Mouse (Mus musculus) limb, embryonic 11.5 days (tissue): ENCODE results near the gene Nfya. TPM values are rescaled to one million over a fixed set of nuclear protein-coding genes. Genes with fewer than 3 reads are reported as not detected.
A peak's percentile ranks its signal among the peaks of the same experiment; 100 is the strongest.

Experiments used
- ATAC-seq: fragments of 200-750 bp; cut with Nextera tagmentation; 2 replicates; pipeline ENCODE4 v1.8.0; 2017; ENCODE audit warnings: low read depth; ENCODE audit not compliant: insufficient number of reproducible peaks, low FRiP score, low TSS enrichment
- DNase-seq: peaks from one replicate; pipeline ENCODE4 v3.0.0-alpha.2; 2015; ENCODE audit warnings: low spot score
- H3K27ac ChIP-seq: fragments of 300-500 bp; sonication (generic); replicated peaks from 2 replicates; pipeline ENCODE4 v1.5.1; 2014; ENCODE audit warnings: low read depth, mild to moderate bottlenecking, low read length
- H3K27me3 ChIP-seq: fragments of 300-500 bp; sonication (generic); 2 replicates; pipeline ENCODE4 v1.6.1; 2014; ENCODE audit warnings: mild to moderate bottlenecking, low read length, mixed read lengths; ENCODE audit not compliant: control insufficient read depth, insufficient read depth
- H3K36me3 ChIP-seq: fragments of 300-500 bp; sonication (generic); 2 replicates; pipeline ENCODE4 v1.6.1; 2014; ENCODE audit warnings: mild to moderate bottlenecking, low read length, moderate library complexity, mixed read lengths; ENCODE audit not compliant: control insufficient read depth, insufficient read depth
- H3K4me1 ChIP-seq: fragments of 300-500 bp; sonication (generic); 2 replicates; pipeline ENCODE4 v1.6.1; 2014; ENCODE audit warnings: low read length, mixed read lengths; ENCODE audit not compliant: control insufficient read depth, insufficient read depth
- H3K4me2 ChIP-seq: fragments of 300-500 bp; sonication (generic); 2 replicates; pipeline ENCODE4 v1.6.1; 2014; ENCODE audit warnings: low read depth, mild to moderate bottlenecking, moderate library complexity; ENCODE audit not compliant: severe bottlenecking
- H3K4me3 ChIP-seq: fragments of 300-500 bp; sonication (generic); 2 replicates; pipeline ENCODE4 v1.5.1; 2014; ENCODE audit warnings: low read depth, low read length
- H3K9ac ChIP-seq: fragments of 300-500 bp; sonication (generic); 2 replicates; pipeline ENCODE4 v1.6.1; 2014; ENCODE audit warnings: mild to moderate bottlenecking, low read length
- H3K9me3 ChIP-seq: fragments of 300-500 bp; sonication (generic); 2 replicates; pipeline ENCODE4 v1.6.1; 2016; ENCODE audit warnings: low read length; ENCODE audit not compliant: control insufficient read depth
- WGBS: fragments of 180-500 bp; shearing (Covaris S2); extraction: QIAGEN DNeasy Blood & Tissue Kit; methylation state at CpG from one replicate; pipeline ENCODE4 v1.1.7; 2014; 5-methylcytosine and 5-hydroxymethylcytosine counted together
- polyA plus RNA-seq: library from polyadenylated mRNA; unstranded; fragments of >200 nt; fragmentation: Nextera tagmentation; extraction: Ambion mirVana; gene quantifications from 2 replicates; pipeline ENCODE4 v1.2.1, GENCODE M21; 2014

Gene Nfya
- polyA plus RNA-seq, 1 experiment from 2014 or later: 31.2 TPM

- H3K36me3 ChIP-seq: no peaks in the 10 kb centered on the region
- ATAC-seq (no peak), DNase-seq (no peak)
- WGBS: 89% methylated on average over 13 of the region's 13 CpGs
- no peaks in the 10 kb centered on the region for H3K4me1 ChIP-seq
- no peaks in the 10 kb centered on the region for H3K9me3 ChIP-seq
- H3K9ac ChIP-seq: no peak overlapping the region
- no peak overlapping the region for H3K4me3 ChIP-seq
- no peak overlapping the region for H3K4me2 ChIP-seq
- H3K27me3 ChIP-seq: no peaks in the 10 kb centered on the region
- no peak overlapping the region for H3K27ac ChIP-seq
These were observed 41.1 kb upstream of the Nfya start for GRCm38 (mm10) chr17:48450666-48451352.

- no peaks in the 10 kb centered on the region for H3K36me3 ChIP-seq
- 85% methylated on average over 8 of the region's 8 CpGs for WGBS
- no peaks in the 10 kb centered on the region for H3K9me3 ChIP-seq
- no peak overlapping the region for H3K4me2 ChIP-seq
- no peaks in the 10 kb centered on the region for H3K27me3 ChIP-seq
- ATAC-seq (no peak), DNase-seq (no peak)
- H3K9ac ChIP-seq: no peak overlapping the region
- H3K4me1 ChIP-seq: no peaks in the 10 kb centered on the region
- no peak overlapping the region for H3K27ac ChIP-seq
- H3K4me3 ChIP-seq: no peak overlapping the region
These were observed 38.0 kb upstream of the Nfya start for GRCm38 (mm10) chr17:48447675-48448074.

- ATAC-seq (no peak), DNase-seq (no peak)
- Histone ChIP-seq H3K4me2 (no peak overlapping the region), H3K27ac (no peak overlapping the region), H3K9ac (no peak overlapping the region), H3K27me3 (no peaks in the 10 kb centered on the region), H3K36me3 (no peaks in the 10 kb centered on the region), H3K9me3 (no peaks in the 10 kb centered on the region), H3K4me1 (no peaks in the 10 kb centered on the region), H3K4me3 (no peak overlapping the region)
- 78% methylated on average over 16 of the region's 16 CpGs for WGBS
These were observed 33.9 kb upstream of the Nfya start for GRCm38 (mm10) chr17:48443542-48444145.

GRCm38 (mm10) chr17:48442745-48443457 lies 33.2 kb upstream of the Nfya start:
- no peaks in the 10 kb centered on the region for H3K36me3 ChIP-seq
- no peak for ATAC-seq
- no peak for DNase-seq
- no peak overlapping the region for H3K4me2 ChIP-seq
- H3K4me1 ChIP-seq: no peaks in the 10 kb centered on the region
- 66% methylated on average over 7 of the region's 7 CpGs for WGBS
- no peak overlapping the region for H3K27ac ChIP-seq
- H3K4me3 ChIP-seq: no peak overlapping the region
- H3K9me3 ChIP-seq: no peaks in the 10 kb centered on the region
- no peaks in the 10 kb centered on the region for H3K27me3 ChIP-seq
- no peak overlapping the region for H3K9ac ChIP-seq

- peak overlapping the region; percentile 66 for H3K27ac ChIP-seq
- H3K9me3 ChIP-seq: no peaks in the 10 kb centered on the region
- 30% methylated on average over 7 of the region's 7 CpGs for WGBS
- DNase-seq (peak; percentile 68), ATAC-seq (peak; percentile 85)
- no peaks in the 10 kb centered on the region for H3K27me3 ChIP-seq
- peak overlapping the region; percentile 12; the same call in 1 of the 2 replicates for H3K9ac ChIP-seq
- H3K4me1 ChIP-seq: peaks cover 8% of the 10 kb centered on the region
- H3K36me3 ChIP-seq: no peaks in the 10 kb centered on the region
- H3K4me3 ChIP-seq: no peak overlapping the region
- no peak overlapping the region for H3K4me2 ChIP-seq
These were observed 27.8 kb upstream of the Nfya start for GRCm38 (mm10) chr17:48437421-48437911.

- ATAC-seq (no peak), DNase-seq (no peak)
- no peak overlapping the region for H3K4me2 ChIP-seq
- WGBS: 77% methylated on average over 1 of the region's 1 CpGs
- H3K9ac ChIP-seq: no peak overlapping the region
- no peaks in the 10 kb centered on the region for H3K9me3 ChIP-seq
- H3K27ac ChIP-seq: no peak overlapping the region
- no peak overlapping the region for H3K4me3 ChIP-seq
- H3K36me3 ChIP-seq: no peaks in the 10 kb centered on the region
- H3K27me3 ChIP-seq: no peaks in the 10 kb centered on the region
- H3K4me1 ChIP-seq: peaks cover 8% of the 10 kb centered on the region
These were observed 26.8 kb upstream of the Nfya start for GRCm38 (mm10) chr17:48436487-48436886.

- Histone ChIP-seq H3K27ac (no peak overlapping the region), H3K4me3 (no peak overlapping the region), H3K9ac (no peak overlapping the region), H3K4me2 (no peak overlapping the region), H3K36me3 (no peaks in the 10 kb centered on the region), H3K4me1 (peaks cover 8% of the 10 kb centered on the region), H3K27me3 (no peaks in the 10 kb centered on the region), H3K9me3 (no peaks in the 10 kb centered on the region)
- no peak for ATAC-seq
- no peak for DNase-seq
- WGBS: 80% methylated on average over 5 of the region's 5 CpGs
These were observed 24.8 kb upstream of the Nfya start for GRCm38 (mm10) chr17:48434479-48434878.

- Histone ChIP-seq H3K4me2 (no peak overlapping the region), H3K27ac (no peak overlapping the region), H3K27me3 (no peaks in the 10 kb centered on the region), H3K9me3 (no peaks in the 10 kb centered on the region), H3K4me1 (peaks cover 8% of the 10 kb centered on the region), H3K9ac (no peak overlapping the region), H3K4me3 (no peak overlapping the region), H3K36me3 (no peaks in the 10 kb centered on the region)
- ATAC-seq (no peak), DNase-seq (no peak)
- 72% methylated on average over 6 of the region's 6 CpGs for WGBS
These were observed 24.1 kb upstream of the Nfya start for GRCm38 (mm10) chr17:48433689-48434330.
